Mouse (Mus musculus): ENCODE results near the gene Ube2ql1. TPM values are rescaled to one million over a fixed set of nuclear protein-coding genes. Genes with fewer than 3 reads are reported as not detected.

The Ube2ql1 gene
- polyA plus RNA-seq, 1 experiment, result not detected

- H3K36me3 ChIP-seq (ENCODE audit: control insufficient read depth, insufficient read depth, low read length), result no peaks in the 10 kb centered on the region
- H3K4me3 ChIP-seq (ENCODE audit: control insufficient read depth, low read depth, low read length), result no peak overlapping the region
- no peaks in the 10 kb centered on the region for H3K27me3 ChIP-seq (ENCODE audit: control insufficient read depth, insufficient read depth, low read length)
- H3K27ac ChIP-seq (ENCODE audit: control insufficient read depth, insufficient read depth, low read depth, low read length), result no peak overlapping the region
- TF ChIP-seq POLR2A (IDR thresholded peaks at IDR 0.05; ENCODE audit: control insufficient read depth, low read depth, low read length) (no peak), CTCF (IDR thresholded peaks at IDR 0.05; ENCODE audit: control insufficient read depth, insufficient read depth, insufficient replicate concordance, low read depth, low read length) (no peak)
- no peaks in the 10 kb centered on the region for H3K4me1 ChIP-seq (ENCODE audit: control insufficient read depth, insufficient read depth, low read length)
Measured at GRCm38 (mm10) chr13:69761393-69761792, 21.7 kb upstream of the Ube2ql1 start.

GRCm38 (mm10) chr13:69758979-69759378 is 19.3 kb upstream of the Ube2ql1 start:
- Histone ChIP-seq H3K4me1 (ENCODE audit: control insufficient read depth, insufficient read depth, low read length) (no peaks in the 10 kb centered on the region), H3K27ac (ENCODE audit: control insufficient read depth, insufficient read depth, low read depth, low read length) (no peak overlapping the region), H3K27me3 (ENCODE audit: control insufficient read depth, insufficient read depth, low read length) (no peaks in the 10 kb centered on the region), H3K36me3 (ENCODE audit: control insufficient read depth, insufficient read depth, low read length) (no peaks in the 10 kb centered on the region), H3K4me3 (ENCODE audit: control insufficient read depth, low read depth, low read length) (no peak overlapping the region)
- TF ChIP-seq POLR2A (IDR thresholded peaks at IDR 0.05; ENCODE audit: control insufficient read depth, low read depth, low read length) (no peak), CTCF (IDR thresholded peaks at IDR 0.05; ENCODE audit: control insufficient read depth, insufficient read depth, insufficient replicate concordance, low read depth, low read length) (no peak)

- H3K4me1 ChIP-seq (ENCODE audit: control insufficient read depth, insufficient read depth, low read length), result no peaks in the 10 kb centered on the region
- no peak overlapping the region for H3K27ac ChIP-seq (ENCODE audit: control insufficient read depth, insufficient read depth, low read depth, low read length)
- TF ChIP-seq POLR2A (IDR thresholded peaks at IDR 0.05; ENCODE audit: control insufficient read depth, low read depth, low read length), result no peak
- no peak overlapping the region for H3K4me3 ChIP-seq (ENCODE audit: control insufficient read depth, low read depth, low read length)
- H3K27me3 ChIP-seq (ENCODE audit: control insufficient read depth, insufficient read depth, low read length), result no peaks in the 10 kb centered on the region
- no peaks in the 10 kb centered on the region for H3K36me3 ChIP-seq (ENCODE audit: control insufficient read depth, insufficient read depth, low read length)
Measured at GRCm38 (mm10) chr13:69752875-69753274, 13.2 kb upstream of the Ube2ql1 start.

- Histone ChIP-seq H3K27ac (ENCODE audit: control insufficient read depth, insufficient read depth, low read depth, low read length) (no peak overlapping the region), H3K36me3 (ENCODE audit: control insufficient read depth, insufficient read depth, low read length) (no peaks in the 10 kb centered on the region), H3K4me3 (ENCODE audit: control insufficient read depth, low read depth, low read length) (no peak overlapping the region), H3K27me3 (ENCODE audit: control insufficient read depth, insufficient read depth, low read length) (no peaks in the 10 kb centered on the region), H3K4me1 (ENCODE audit: control insufficient read depth, insufficient read depth, low read length) (no peaks in the 10 kb centered on the region)
- TF ChIP-seq CTCF (IDR thresholded peaks at IDR 0.05; ENCODE audit: control insufficient read depth, insufficient read depth, insufficient replicate concordance, low read depth, low read length) (no peak), POLR2A (IDR thresholded peaks at IDR 0.05; ENCODE audit: control insufficient read depth, low read depth, low read length) (no peak)
Measured at GRCm38 (mm10) chr13:69751510-69751909, 11.8 kb upstream of the Ube2ql1 start.

GRCm38 (mm10) chr13:69748756-69749155 is 9.1 kb upstream of the Ube2ql1 start:
- no peak for TF ChIP-seq CTCF (IDR thresholded peaks at IDR 0.05; ENCODE audit: control insufficient read depth, insufficient read depth, insufficient replicate concordance, low read depth, low read length)
- Histone ChIP-seq H3K27me3 (ENCODE audit: control insufficient read depth, insufficient read depth, low read length) (no peaks in the 10 kb centered on the region), H3K36me3 (ENCODE audit: control insufficient read depth, insufficient read depth, low read length) (no peaks in the 10 kb centered on the region)

GRCm38 (mm10) chr13:69740331-69741285 is 919 bp upstream of the Ube2ql1 start:
- Histone ChIP-seq H3K27ac (ENCODE audit: control insufficient read depth, insufficient read depth, low read depth, low read length) (no peak overlapping the region), H3K27me3 (ENCODE audit: control insufficient read depth, insufficient read depth, low read length) (no peaks in the 10 kb centered on the region)
- TF ChIP-seq CTCF (IDR thresholded peaks at IDR 0.05; ENCODE audit: control insufficient read depth, insufficient read depth, insufficient replicate concordance, low read depth, low read length) (no peak), POLR2A (IDR thresholded peaks at IDR 0.05; ENCODE audit: control insufficient read depth, low read depth, low read length) (no peak)

More at GRCm38 (mm10) chr13:69748756-69749155, 9.1 kb upstream of the Ube2ql1 start:
- H3K4me3 ChIP-seq (ENCODE audit: control insufficient read depth, low read depth, low read length), result no peak overlapping the region
- H3K4me1 ChIP-seq (ENCODE audit: control insufficient read depth, insufficient read depth, low read length), result no peaks in the 10 kb centered on the region
- H3K27ac ChIP-seq (ENCODE audit: control insufficient read depth, insufficient read depth, low read depth, low read length), result no peak overlapping the region

GRCm38 (mm10) chr13:69739091-69739758 is 464 bp downstream of the Ube2ql1 start:
- H3K4me1 ChIP-seq (ENCODE audit: control insufficient read depth, insufficient read depth, low read length), result peaks cover 10% of the 10 kb centered on the region
- no peaks in the 10 kb centered on the region for H3K27me3 ChIP-seq (ENCODE audit: control insufficient read depth, insufficient read depth, low read length)
- no peak overlapping the region for H3K27ac ChIP-seq (ENCODE audit: control insufficient read depth, insufficient read depth, low read depth, low read length)
- H3K4me3 ChIP-seq (ENCODE audit: control insufficient read depth, low read depth, low read length), result peak overlapping the region; percentile 49
- TF ChIP-seq POLR2A (IDR thresholded peaks at IDR 0.05; ENCODE audit: control insufficient read depth, low read depth, low read length), result no peak
- TF ChIP-seq CTCF (IDR thresholded peaks at IDR 0.05; ENCODE audit: control insufficient read depth, insufficient read depth, insufficient replicate concordance, low read depth, low read length), result no peak
- no peaks in the 10 kb centered on the region for H3K36me3 ChIP-seq (ENCODE audit: control insufficient read depth, insufficient read depth, low read length)

More at GRCm38 (mm10) chr13:69740331-69741285, 919 bp upstream of the Ube2ql1 start:
- Histone ChIP-seq H3K4me1 (ENCODE audit: control insufficient read depth, insufficient read depth, low read length) (peaks cover 10% of the 10 kb centered on the region), H3K4me3 (ENCODE audit: control insufficient read depth, low read depth, low read length) (no peak overlapping the region), H3K36me3 (ENCODE audit: control insufficient read depth, insufficient read depth, low read length) (no peaks in the 10 kb centered on the region)
